Mouse (Mus musculus) neural tube, embryonic 13.5 days (tissue): ENCODE measurements at regions not wholly inside any gene's neighbourhood (a gene's known extent, or its start where the extent isn't known, plus 50 kb on each side); places are given as distances from the start of the nearest gene placed in this dataset.

ENCODE experiments used
- ATAC-seq: fragments of 200-750 bp; cut with Nextera tagmentation; 2 replicates; pipeline ENCODE4 v1.8.0; 2017; ENCODE audit warnings: low read depth, mild to moderate bottlenecking, moderate TSS enrichment, moderate library complexity
- H3K27ac ChIP-seq: fragments of 300-500 bp; sonication (generic); replicated peaks from 2 replicates; pipeline ENCODE4 v1.5.1; 2015; ENCODE audit warnings: moderate library complexity, mild to moderate bottlenecking, inconsistent platforms
- H3K27me3 ChIP-seq: fragments of 300-500 bp; sonication (generic); 2 replicates; pipeline ENCODE4 v1.6.1; 2015; ENCODE audit warnings: mild to moderate bottlenecking, inconsistent platforms
- H3K36me3 ChIP-seq: fragments of 300-500 bp; sonication (generic); 2 replicates; pipeline ENCODE4 v1.6.1; 2015; ENCODE audit warnings: mild to moderate bottlenecking, inconsistent platforms
- H3K4me1 ChIP-seq: fragments of 300-500 bp; sonication (generic); replicated peaks from 2 replicates; pipeline ENCODE4 v1.6.1; 2015; ENCODE audit warnings: inconsistent platforms
- H3K4me2 ChIP-seq: fragments of 300-500 bp; sonication (generic); 2 replicates; pipeline ENCODE4 v1.6.1; 2015; ENCODE audit warnings: inconsistent platforms, mild to moderate bottlenecking, moderate library complexity
- H3K4me3 ChIP-seq: fragments of 300-500 bp; sonication (generic); 2 replicates; pipeline ENCODE4 v1.5.1; 2015; ENCODE audit warnings: mild to moderate bottlenecking, inconsistent platforms
- H3K9ac ChIP-seq: fragments of 300-500 bp; sonication (generic); 2 replicates; pipeline ENCODE4 v1.6.1; 2015; ENCODE audit warnings: moderate library complexity, mild to moderate bottlenecking, inconsistent platforms
- H3K9me3 ChIP-seq: fragments of 300-500 bp; sonication (generic); 2 replicates; pipeline ENCODE4 v1.6.1; 2016; ENCODE audit warnings: inconsistent platforms
- WGBS: fragments of 180-500 bp; shearing (Covaris S2); methylation state at CpG from one replicate; pipeline ENCODE4 v1.1.7; 2015; 5-methylcytosine and 5-hydroxymethylcytosine counted together

GRCm38 (mm10) chr8:49946919-49947612 lies 1103.3 kb upstream of the Tenm3 start:
- Histone ChIP-seq H3K27me3 (no peaks in the 10 kb centered on the region), H3K27ac (no peak overlapping the region), H3K36me3 (no peaks in the 10 kb centered on the region), H3K4me2 (no peak overlapping the region), H3K4me1 (no peaks in the 10 kb centered on the region), H3K4me3 (no peak overlapping the region), H3K9ac (no peak overlapping the region), H3K9me3 (no peaks in the 10 kb centered on the region)
- ATAC-seq, result no peak
- WGBS, result 92% methylated on average over 5 of the region's 5 CpGs

DNA sequence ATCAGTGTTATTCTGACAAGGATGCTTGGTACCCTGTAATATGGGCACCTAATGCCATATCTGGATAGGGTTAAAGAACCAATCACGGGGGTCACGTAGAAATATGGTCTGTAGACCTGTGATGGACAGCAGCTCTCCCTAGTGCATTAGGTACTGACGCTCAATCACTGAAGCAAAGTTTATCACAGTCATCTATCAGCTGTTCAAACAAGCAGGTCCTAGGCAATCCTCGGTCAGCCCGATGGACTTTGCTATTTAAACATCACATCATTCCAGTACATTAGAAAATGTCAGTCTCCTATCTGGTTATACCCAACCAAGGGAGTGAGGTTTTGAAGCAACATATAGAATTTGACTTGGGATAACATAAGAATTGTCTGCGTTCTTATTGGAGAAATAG lies 1088.4 kb upstream of the Tenm3 start:
- ATAC-seq, result no peak
- Histone ChIP-seq H3K36me3 (no peaks in the 10 kb centered on the region), H3K4me2 (no peak overlapping the region), H3K9me3 (no peaks in the 10 kb centered on the region), H3K27ac (no peak overlapping the region), H3K27me3 (no peaks in the 10 kb centered on the region), H3K9ac (no peak overlapping the region), H3K4me1 (no peaks in the 10 kb centered on the region), H3K4me3 (no peak overlapping the region)
- WGBS, result 90% methylated on average over 6 of the region's 6 CpGs

DNA sequence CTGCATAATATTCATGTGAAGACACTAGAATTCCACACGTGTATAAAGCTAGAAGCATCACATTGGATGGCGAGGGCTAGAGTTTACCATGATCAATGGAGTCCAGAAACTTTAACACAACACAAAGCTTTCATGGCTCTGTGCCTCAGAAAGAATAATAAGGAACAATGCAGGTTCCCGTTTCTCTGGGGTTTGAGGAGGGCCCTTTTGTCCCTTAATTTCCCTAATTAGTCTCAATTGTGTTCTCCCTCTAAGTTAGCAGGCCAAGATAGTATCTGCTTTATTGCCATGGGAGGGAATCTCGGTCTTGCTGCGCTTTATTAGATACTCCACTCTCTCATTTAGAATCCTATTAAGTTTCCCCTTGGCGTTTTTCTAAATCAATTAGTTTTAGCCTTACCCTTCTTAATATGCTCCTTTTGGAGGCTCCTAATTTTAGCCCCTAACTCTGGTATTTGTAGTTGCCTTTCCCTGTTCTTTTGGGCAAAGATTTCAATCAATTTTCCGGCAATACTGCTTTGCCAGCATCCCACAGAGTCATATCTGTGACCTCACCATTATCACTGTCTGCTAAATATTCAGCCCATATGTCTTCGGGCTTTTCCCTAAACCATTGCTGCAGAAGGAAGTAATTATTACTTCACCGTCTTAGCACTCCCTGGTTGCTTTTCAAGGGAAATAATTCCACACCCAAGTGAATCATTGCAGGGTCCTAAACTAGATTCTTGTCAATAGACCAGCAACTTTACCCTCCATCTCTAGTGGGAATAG lies 1082.8 kb upstream of the Tenm3 start:
- Histone ChIP-seq H3K4me3 (no peak overlapping the region), H3K4me2 (peak overlapping the region; percentile 12; the same call in 1 of the 2 replicates), H3K27me3 (no peaks in the 10 kb centered on the region), H3K27ac (no peak overlapping the region), H3K4me1 (peaks cover 12% of the 10 kb centered on the region), H3K9me3 (no peaks in the 10 kb centered on the region), H3K9ac (no peak overlapping the region), H3K36me3 (no peaks in the 10 kb centered on the region)
- 11% methylated on average over 9 of the region's 9 CpGs for WGBS
- peak; percentile 69 for ATAC-seq

- Histone ChIP-seq H3K9ac (no peak overlapping the region), H3K36me3 (no peaks in the 10 kb centered on the region), H3K27ac (no peak overlapping the region), H3K27me3 (no peaks in the 10 kb centered on the region), H3K4me3 (no peak overlapping the region), H3K4me2 (no peak overlapping the region), H3K4me1 (peaks cover 15% of the 10 kb centered on the region), H3K9me3 (no peaks in the 10 kb centered on the region)
- no peak for ATAC-seq
These were observed 1061.3 kb upstream of the Tenm3 start for GRCm38 (mm10) chr8:49905099-49905498.

GRCm38 (mm10) chr8:49902032-49902431 lies 1058.3 kb upstream of the Tenm3 start:
- H3K9me3 ChIP-seq, result no peaks in the 10 kb centered on the region
- no peaks in the 10 kb centered on the region for H3K36me3 ChIP-seq
- H3K9ac ChIP-seq, result no peak overlapping the region
- H3K4me2 ChIP-seq, result peak overlapping the region; percentile 30
- no peak for ATAC-seq
- no peaks in the 10 kb centered on the region for H3K27me3 ChIP-seq
- peaks cover 15% of the 10 kb centered on the region for H3K4me1 ChIP-seq
- WGBS, result 30% methylated on average over 6 of the region's 6 CpGs
- no peak overlapping the region for H3K27ac ChIP-seq
- no peak overlapping the region for H3K4me3 ChIP-seq

- peaks cover 15% of the 10 kb centered on the region for H3K4me1 ChIP-seq
- H3K36me3 ChIP-seq, result no peaks in the 10 kb centered on the region
- H3K4me3 ChIP-seq, result no peak overlapping the region
- H3K27me3 ChIP-seq, result no peaks in the 10 kb centered on the region
- WGBS, result 11% methylated on average over 9 of the region's 9 CpGs
- H3K4me2 ChIP-seq, result peak overlapping the region; percentile 30
- no peak overlapping the region for H3K9ac ChIP-seq
- no peaks in the 10 kb centered on the region for H3K9me3 ChIP-seq
- ATAC-seq, result no peak
- no peak overlapping the region for H3K27ac ChIP-seq
These were observed 1057.8 kb upstream of the Tenm3 start for GRCm38 (mm10) chr8:49901601-49902000.
